Mouse (Mus musculus): ENCODE results near the gene Olfr282.

DNA sequence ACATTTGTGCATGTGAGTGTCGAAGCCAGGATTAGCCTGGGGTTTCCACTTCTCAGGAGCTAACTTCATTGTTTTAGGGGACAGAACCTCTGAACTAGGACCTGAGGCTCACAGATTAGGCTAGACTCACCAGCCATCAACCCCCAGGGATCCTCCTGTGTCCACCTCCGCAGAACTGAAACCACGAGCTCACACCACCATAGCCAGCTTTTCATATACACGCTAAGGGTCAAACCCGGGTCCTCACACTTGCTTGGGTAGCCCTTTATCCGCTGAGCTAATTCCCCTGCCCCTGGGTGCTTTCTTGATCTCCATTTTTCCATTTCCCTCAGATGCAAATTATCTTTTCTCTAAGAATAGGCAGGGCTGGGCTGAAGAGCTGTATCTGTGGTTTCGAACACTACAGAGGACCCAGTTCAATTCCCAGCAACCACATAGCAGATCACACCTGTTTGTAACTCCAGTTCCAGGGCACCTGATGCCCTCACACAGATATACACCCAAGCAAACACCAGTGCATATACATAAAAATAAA is 48.6 kb downstream of the Olfr282 start:
- no peak for TF ChIP-seq CTCF (IDR thresholded peaks at IDR 0.05; ENCODE audit: low read depth)
- TF ChIP-seq EP300 (IDR thresholded peaks at IDR 0.05; ENCODE audit: low read depth) = no peak

All from liver, embryonic 14.5 days (tissue).